Mouse (Mus musculus): ENCODE results near the gene Nhlrc4. TPM values are rescaled to one million over a fixed set of nuclear protein-coding genes. Genes with fewer than 3 reads are reported as not detected.

Nhlrc4 gene
- total RNA-seq, 4 experiments from 2014 or later: 0.41 to 0.74 (median 0.48) TPM

DNA sequence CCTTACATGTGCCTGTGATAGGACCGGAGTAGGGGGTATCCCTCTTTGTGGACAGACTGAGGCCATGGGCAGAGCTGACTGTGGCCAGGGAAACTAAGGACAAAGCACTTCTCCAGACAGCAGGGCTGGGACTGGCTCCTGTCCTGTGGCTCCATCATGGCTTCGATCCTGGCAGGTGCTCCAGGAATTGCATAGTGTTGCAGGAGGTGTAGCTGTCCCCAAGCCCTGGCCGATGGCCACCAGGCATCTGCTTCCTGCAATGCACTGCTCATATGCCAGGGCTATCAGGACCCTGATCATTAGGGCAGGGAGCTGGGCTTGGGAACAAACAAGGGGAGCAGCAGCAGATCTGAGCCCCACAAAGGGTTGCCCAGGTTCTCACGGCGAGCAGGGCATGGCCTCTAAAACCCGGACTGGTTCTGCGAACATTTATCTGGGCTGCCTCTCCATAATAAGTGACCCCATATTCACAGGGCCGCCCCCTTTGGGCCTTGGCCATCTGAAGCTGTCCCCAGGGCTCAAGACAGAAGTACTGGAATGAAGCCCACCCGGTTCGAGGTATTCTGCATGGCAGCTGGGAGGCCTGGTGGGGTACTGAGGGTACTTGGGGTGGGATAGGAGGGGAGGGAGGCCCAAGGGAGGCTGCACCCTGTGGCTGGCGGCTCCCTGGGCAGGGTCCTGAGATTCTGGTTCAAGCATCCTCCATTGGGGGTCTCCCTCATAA is 14.2 kb upstream of the Nhlrc4 start:
- DNase-seq (ENCODE audit: low spot score in 2 of 2): no peak

DNA sequence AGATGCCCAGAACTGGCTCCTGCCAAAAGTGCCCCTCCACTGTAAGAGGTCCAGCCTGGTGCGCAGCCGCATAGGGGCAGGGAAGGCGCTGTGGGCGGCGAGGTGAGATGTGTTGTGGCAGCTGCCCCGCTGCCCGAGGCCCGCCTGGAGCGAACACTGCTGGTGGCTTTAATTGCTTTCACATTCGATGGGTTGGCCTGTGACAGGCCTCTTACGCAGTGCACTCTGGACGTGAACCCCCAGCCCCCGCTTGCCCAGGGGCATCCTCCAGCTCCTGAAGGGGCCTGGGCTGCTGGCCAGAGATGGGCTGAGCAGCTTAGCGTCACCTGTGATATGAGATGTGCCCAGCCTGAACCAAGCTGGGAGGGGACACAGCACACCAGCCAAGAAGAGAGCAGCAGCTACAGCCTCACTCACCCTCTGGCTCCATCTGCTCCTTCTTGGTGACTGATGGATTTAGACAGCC is 12.9 kb upstream of the Nhlrc4 start:
- DNase-seq (ENCODE audit: low spot score in 2 of 2): no peak

DNA sequence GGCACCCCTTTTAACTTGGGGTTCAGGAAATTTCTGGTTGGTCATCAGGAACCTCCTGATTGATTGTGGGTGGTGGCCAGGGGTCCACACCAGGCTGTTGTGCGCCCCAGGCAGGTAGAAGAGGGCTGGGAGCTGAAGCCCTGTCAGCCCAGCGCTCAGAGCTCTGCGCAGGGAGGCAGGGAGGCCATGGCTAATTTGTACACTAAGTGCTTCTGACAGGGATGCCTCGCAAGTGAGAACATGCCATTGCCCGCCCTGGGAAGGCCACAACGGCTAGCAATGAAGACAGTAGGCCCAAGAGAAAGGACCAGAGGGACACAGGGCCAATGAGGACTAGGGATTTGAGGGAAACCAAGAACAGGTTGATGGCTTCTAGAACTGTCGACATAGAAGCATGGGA is 11.9 kb upstream of the Nhlrc4 start:
- DNase-seq (ENCODE audit: low spot score in 2 of 2): no peak

DNA sequence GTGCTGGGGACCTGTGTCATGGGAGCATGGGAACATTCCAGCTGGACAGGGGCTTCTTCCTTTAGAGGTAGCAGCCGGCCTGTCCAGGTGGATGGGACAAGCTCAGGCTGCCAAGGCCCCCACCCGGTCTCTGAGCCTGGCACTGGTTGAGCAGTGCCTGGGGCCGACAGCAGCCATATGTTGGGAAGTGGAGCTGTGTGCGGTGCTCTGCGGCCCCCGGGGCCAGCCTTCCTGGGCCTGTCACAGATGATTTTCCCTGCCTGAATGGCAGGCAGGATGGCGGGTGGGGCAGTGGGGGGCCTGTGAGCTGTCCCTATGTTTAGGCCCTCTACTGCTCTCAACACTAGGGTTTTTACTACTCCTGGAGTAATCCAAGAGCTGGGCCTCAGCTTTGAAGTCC is 11.4 kb upstream of the Nhlrc4 start:
- no peak for DNase-seq (ENCODE audit: low spot score in 2 of 2)

DNA sequence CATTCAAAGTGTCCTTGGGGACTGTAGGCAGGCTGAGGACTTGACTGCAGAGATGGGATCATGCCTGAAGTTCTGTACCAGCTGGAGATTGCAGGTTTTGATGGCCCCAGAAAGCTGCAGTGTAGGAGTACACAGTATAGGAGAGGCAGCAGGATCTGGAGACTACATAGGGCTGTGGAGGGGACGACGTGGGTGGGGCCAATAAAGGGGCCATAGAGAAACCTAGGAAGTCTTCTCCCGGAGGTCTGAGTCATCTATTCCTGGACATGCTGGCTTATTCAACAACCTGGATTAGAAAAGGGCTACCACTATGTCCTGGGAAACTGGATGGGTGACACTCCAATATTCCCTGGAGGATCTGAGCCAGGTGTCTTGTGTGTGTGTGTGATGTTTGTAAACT is 11.0 kb upstream of the Nhlrc4 start:
- DNase-seq (ENCODE audit: low spot score in 2 of 2): no peak

DNA sequence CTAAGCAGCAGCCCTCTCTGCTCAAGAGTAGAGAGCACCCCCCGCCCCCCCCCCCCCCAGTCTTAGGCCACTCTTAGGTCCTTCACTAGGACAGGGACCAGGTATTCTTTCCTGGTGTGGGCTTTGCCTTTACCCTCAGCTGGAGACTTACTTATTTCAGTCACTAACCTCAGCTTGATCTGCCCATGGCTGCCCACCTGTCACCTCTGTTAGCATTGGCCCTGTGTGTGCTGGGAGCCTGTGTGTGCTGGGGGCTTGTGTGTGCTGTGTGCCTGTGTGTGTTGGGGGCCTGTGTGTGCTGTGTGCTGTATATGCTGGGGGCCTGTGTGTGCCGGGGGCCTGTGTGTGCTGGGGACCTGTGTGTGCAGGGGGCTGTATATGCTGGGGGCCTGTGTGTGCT is 9.9 kb upstream of the Nhlrc4 start:
- DNase-seq (ENCODE audit: low spot score in 2 of 2): no peak

DNA sequence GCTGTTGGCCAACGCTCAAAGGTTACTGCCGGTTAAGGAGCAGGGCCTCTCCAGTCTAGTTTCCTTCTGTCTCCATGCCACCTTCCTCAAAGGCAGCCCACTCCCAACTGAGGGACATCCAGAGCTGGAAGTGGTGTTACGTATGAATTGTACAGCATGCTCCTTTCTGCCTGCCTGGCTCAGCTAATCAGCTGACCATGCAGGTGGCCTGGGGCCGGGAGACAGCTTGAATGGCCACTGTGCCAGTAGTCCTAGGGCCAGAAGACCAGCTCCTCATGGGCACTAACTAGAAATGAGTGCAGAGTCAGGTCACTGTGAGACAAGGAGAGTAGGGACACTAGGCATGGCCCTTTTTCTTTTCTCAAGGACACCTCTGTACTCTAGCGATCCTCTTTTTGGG is 8.4 kb upstream of the Nhlrc4 start:
- no peak for DNase-seq (ENCODE audit: low spot score in 2 of 2)

DNA sequence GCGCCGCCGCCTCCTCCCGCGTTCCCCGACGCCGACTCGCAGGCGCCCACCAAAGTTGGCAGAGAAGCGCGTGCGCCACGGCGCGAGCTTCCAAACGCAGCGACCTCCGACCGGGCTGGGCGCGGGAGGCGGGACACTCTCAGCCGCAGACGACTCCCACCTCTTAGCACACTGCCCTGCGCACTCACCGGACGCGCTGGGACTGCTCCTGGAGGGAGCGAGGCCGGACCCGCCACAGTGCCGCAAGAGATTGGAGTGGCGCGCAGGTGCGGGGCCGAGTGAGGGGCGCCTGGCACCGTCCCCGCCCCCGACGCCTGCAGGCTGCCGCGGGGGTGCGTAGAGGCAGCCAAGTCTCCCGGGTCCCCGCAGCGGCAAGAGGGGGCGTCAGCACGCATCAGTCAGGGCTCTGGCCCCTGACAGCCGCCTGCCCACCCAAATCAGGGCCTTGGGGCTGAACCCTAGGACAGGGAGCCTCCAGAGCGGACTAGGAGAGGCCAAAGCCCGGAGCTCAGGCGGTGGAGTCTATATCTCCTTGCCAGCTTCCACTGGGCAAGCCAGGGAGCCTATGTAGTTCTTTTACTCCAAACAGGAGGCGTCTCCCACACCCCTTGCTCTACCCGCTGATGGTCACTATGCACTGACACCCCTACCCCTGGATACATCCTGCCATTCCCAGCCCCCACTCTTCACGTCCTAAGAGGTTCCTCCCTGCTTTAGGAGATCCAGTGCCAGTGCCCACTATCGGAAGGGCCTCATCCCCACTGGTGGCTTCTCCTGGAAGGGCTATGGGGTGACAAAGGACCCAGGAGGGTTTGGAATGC is 7.3 kb upstream of the Nhlrc4 start, which contains the start of gene A930017K11Rik:
TSS of gene A930017K11Rik (minus strand) at position 763 of the 821 bp plus-strand sequence.
- DNase-seq (ENCODE audit: low spot score in 2 of 2): no peak

DNA sequence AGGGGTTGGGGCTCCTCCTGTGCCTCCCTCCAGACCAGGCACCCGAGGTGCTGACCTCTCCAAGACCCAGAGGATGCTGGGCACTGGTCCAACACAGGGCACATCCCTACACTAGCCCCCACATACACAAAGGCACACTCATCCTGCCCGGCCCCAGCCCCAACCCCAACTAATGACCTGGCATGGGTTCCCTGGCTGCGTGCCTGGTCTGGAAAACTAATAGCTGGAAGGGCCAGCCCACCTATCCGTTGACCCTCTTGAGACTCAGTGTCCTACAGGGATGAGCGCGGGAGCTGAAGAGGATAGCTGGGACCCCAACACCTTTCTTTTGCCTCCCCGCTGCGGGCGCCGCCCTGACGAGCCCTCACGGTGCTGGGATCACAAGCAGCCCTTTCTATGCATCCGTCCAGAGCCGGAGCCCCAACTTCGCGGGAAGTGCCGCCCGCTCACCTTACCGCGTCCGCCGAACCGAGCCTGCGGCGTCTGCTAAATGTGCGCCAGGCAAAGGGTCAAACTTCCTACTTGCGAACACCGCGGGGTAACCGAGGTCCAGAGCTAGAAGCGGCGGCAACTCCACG is 6.6 kb upstream of the Nhlrc4 start:
- DNase-seq (ENCODE audit: low spot score in 2 of 2): no peak

DNA sequence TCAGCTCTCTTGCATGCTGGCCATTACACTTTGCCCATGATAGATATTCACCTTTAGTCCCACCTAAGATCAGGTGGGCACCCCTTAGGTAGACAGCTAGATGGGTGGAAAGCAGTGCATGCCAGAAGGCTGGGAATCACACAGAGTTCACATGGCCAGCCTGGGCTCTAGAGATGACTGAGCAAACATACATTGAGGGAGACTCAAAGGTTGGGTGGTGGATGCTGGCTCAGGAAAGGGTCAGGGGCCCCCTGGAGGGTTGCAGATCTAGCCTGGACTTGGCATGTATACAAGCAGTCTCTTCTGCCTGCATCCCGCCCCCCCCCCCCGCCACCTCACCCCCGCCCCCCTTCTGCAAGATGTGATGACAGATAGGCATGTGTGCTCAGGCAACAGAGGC is 5.9 kb upstream of the Nhlrc4 start:
- DNase-seq (ENCODE audit: low spot score in 2 of 2): no peak

DNA sequence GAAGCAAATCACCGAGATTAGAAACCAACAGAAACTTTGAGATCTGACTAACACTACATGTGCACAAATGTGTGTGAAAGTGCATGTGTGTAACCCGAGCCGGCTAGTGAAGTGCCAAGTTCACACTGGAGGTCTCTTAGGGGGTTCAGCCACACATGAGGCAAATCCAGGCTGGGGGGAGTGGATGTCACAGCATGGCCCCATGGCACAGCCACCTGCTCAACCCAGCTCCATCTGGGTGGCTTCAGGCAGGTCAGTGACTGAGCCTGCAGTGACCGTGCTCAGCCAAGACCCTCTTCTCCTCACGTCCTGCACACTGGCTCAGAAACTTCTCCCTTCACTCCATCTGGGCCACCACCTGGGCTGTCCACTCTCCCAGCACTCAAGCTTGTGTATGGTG is 5.2 kb upstream of the Nhlrc4 start:
- no peak for DNase-seq (ENCODE audit: low spot score in 2 of 2)

DNA sequence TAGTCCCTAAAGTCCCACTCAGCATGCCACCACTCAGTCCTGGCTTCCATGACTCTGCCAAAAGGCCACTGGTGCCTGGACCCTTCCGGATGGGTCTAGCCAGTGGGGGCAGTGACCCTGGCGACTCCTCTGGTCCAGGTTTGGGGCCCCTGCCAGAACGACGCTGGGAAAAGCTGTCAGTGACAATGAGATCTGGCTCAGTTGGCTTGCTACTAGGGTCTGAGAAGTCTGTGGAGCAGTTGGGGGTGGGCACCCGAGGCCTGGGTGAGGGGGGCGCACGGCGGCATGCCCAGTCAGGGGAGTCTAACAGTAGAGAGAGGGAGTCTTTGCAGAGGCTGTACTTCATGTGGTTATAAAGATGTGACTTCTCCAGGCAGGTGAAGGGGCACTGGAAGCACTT is 3.3 kb upstream of the Nhlrc4 start:
- DNase-seq (ENCODE audit: low spot score in 2 of 2): no peak

DNA sequence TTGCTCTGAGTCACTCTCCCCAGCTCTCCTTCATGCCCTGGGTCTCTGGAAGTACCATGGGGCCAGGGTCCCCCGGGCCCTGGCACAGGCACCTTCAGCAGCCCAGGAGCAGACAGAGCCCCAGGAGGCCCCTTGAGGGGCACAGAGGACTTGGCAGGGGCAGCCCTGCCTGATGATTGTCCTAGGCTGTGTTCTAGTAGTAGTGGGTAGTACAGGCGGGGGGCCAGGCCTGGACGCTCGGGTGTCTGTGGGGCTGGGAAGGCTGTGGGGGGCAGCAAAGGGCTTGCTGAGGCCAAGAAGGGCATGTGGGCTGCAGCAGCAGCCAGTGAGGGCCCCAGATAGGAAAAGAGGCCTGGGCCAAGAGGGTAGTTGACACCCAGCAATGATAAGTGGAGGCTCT is 2.8 kb upstream of the Nhlrc4 start:
- no peak for DNase-seq (ENCODE audit: low spot score in 2 of 2)

DNA sequence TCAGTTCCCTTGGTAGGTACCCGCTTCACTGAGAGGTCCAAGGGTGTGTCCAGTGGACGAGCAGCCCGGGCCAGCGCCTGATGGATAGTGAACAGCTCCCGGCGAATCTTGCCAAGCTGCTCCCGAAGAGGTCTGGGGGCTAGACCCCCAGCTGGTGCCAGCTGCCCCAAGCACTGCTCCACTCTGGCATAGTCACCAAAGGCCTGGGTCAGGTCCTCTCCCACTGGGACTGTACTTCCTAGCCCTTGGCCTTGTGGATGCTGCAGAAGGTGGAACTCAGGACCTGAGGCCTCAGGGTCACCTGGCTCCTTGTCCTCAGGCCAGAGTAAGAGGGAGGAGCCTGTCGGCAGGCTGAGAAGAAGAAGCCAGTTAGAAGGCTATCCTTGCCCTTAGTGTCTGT is 2.1 kb upstream of the Nhlrc4 start:
- no peak for DNase-seq (ENCODE audit: low spot score in 2 of 2)

DNA sequence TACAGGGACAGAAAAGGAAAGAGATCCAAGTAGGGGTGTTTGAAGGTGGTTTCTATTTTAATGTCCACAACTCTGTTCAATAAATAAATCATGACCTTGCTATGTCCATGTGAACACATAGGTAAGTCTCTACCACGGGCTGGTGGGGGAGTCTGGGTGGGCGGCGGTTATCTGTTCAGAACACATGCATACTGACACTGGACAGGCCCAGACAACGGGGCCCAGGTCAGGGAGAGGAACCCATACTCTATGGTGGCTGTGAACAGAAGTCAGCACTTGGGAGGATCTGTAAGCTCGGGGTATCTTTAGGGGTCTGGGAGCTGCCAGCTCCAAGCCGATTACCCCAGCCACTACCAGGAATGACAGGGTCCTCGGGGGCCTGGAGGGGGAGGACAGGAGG is 1.6 kb upstream of the Nhlrc4 start:
- no peak for DNase-seq (ENCODE audit: low spot score in 2 of 2)

DNA sequence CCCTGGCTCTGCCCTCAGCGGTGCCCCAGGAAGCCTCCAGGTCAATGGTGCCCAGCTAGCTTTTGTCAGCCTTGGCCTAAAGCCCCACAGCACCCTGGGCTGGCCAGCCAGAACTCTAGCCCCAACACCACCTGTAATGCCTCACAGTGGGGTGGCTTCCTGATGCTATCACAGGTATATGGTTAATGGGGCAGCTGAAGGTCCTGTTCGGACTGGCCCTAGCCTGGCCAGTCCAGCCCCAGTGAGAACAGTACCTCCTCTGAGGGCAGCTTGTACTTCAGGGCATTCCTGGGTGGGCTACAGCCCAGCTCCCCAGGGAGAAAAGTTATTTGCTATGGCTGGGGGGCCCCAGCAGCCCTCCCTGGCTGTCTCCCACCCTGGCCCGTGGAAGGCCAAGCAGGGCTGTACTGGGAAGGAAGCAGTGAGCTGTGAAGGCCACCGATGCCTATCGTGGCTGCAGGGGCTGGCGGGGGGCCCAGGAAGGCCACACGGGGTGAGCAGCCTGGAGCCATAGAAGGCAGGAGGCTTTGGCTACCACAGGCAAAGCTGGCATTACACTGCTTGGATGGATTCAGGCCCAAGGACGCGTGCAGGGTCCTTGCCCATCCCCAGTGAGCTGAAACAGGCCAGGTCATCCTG is 875 bp upstream of the Nhlrc4 start:
- DNase-seq (ENCODE audit: low spot score in 2 of 2): no peak

DNA sequence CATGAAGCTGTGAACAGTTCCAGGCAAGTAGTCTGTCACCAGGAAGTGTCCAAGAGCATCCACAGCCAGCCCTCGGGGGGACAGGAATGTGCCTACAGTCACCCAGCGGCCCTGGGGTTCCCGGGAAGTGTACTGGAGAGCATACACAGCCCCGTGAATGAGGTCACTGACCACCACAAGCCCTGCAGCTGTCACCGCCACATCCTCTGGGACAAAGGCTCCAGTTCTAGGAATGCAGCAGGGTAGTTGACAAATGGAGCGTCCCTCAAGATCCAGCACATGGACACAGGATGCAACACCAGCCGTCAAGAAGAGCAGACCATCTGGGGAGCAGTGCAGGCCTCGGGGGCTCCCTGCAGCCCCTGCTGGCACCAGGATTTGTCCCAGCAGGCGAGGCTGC is 992 bp downstream of the Nhlrc4 start:
- DNase-seq (ENCODE audit: low spot score in 2 of 2): no peak

DNA sequence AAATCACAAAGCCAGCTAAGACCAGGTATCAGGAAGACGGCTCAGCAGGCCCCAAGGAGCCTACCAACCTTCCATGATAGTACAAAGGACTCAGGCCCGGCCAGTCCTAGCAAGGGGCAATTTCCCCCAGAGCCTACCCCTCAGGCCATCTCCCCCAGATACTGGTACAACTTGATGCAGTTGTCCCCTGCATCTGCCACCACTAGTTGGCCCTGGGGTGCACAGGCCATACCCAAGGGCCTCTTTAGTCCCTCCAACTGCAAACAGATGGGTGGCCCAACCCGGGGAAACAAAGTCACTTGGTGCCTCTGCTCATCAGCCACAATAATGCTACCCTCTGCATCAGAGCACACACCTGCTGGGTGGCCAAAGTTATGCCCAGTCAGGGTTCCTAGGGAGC is 1.5 kb downstream of the Nhlrc4 start:
- DNase-seq (ENCODE audit: low spot score in 2 of 2): no peak

DNA sequence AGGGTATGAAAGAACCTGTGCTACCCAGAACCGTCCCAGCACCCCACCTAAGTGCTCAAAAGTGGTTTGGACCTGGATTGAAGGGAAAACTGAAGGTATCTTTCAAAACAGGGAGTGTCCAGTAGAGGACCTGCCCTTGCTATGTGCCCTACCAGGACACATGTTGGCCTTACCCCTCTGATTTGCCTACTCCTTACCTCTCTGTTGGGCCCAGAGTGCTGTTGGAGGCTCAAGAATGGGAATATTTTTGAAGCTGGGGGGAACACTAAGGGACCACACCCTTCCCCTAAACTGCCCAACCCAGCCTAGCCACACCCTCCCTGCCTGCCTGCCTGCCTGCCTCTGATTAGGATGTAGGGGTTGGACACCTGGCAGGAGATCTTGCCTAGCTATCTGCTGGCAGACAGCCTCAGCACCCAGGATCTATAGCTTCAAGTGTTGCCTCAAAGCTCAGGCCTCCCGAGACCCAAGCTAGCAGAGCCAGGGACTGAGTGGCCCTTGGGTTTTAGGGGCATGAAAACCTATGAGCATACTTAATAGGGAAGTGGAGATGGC is 2.1 kb downstream of the Nhlrc4 start:
- DNase-seq (ENCODE audit: low spot score in 2 of 2): no peak

DNA sequence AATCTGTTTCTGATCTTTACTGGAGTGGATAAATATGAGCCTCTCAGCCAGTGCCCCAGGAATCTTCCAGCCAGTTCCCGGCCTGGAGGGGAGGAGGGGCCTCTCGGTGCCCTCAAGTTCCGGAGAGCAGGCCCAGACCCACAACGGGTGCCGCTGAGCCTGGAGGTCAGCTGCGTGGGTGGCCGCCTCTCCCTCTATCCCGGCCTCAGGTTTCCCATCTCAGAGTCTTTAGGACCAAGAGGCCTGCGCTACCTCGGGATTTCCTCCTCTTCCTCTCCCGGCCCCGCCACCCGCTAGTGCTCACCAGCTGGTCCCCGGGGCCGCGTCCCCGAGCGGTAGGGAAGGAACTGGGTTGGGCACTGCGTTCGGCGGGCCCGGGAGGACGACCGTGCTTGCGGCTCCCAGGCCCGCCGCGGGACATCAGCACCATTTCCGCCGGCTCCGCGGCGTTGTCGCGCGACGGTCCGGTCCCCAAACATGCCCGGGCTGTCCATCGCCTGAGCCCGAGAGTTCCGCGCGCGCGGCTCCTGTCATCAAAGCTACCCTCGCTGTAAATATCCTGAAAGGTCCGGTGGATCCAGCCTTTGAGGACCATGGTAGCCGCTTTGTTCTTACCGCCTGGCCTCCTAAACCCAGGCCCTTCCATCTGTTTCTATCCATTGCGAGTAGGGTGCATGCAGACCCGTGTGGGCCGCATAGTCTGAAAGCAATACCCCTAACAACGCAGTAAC is 3.1 kb downstream of the Nhlrc4 start:
- DNase-seq (ENCODE audit: low spot score in 2 of 2): peak; percentile 58 to 62

DNA sequence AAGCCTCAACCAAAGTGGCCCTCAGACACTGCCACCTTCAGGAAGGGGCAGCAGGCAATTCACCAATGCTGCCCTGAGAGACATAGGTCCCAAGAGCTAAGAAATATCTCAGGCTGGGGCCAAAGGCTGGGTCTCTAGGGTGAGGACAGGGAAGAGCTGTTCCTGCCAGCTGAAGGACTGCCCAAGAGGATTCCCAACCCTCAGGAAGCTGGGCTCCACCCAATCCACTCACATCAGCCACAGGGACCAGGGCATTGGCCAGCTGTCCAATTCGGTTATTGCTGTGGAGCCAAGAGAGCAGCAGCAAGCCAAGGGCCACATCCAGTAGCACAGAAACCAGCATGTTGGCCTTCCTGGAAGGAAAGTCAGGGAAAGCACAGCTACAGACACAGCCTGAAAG is 10.2 kb downstream of the Nhlrc4 start:
- no peak for DNase-seq (ENCODE audit: low spot score in 2 of 2)

Data from left cerebral cortex, adult 8-10 months (tissue).